Mouse (Mus musculus): Measurements from ENCODE around the gene Cdc45. TPM values are rescaled to one million over a fixed set of nuclear protein-coding genes. Genes with fewer than 3 reads are reported as not detected.
"Not testable (repeated sequence)": the region's sequence is repeated elsewhere in the genome, so short reads cannot be mapped to it uniquely, and the experiment has no call there.

Cdc45 gene
- total RNA-seq (2017): 63.1 and 65.1 TPM in 2 replicates

DNA sequence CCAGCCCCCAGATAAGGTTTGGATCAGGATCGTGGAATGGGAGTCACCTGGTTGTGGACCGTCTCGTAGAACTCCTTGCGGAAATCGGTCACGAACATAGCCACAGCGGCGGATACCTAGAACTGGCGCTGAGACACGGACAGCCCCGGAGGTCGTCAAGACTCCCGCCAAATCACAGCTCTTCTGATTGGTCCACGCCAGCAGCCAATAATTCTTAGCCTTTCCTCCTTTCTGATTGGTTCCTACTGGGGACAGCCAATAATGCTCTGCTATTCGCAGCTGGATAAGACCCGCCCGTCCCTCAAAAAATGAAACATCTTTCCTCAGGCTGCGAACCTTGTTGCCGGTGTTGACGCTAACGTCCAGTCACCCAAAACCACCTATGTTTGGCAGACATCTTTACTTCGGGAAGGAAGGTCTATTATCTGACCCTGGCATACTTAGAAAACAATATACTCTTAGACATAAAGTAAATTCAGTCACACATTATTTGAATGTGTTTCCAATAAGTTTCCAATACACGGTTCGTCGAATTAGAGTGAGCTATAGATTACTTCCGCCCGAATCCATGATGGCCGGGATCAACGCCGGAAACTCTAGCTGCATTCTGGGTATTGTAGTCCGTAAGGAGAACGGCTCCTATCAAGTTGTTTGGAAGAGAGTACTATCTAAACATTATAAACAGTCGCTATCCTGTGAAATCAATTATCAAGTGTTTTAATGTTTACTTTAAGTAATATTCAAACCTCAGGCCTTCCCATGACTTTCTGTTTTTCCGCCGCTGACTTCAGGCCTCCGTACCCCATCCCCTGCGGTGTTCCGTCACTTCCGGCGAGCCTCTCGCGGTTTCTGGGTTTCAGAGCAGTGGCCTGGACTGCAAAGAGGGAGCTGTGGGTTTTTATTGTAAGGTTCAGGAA, at the start of gene Cdc45, which contains the start of gene Ufd1:
Gene Cdc45 (minus strand): TSS at position 520 of the 917 bp plus-strand sequence.
Gene Ufd1 (plus strand): TSS at position 312 of the 917 bp plus-strand sequence.
- peak; percentile 82 for ATAC-seq (replicated peaks; ENCODE audit: low read depth, poor library complexity, severe bottlenecking)

DNA sequence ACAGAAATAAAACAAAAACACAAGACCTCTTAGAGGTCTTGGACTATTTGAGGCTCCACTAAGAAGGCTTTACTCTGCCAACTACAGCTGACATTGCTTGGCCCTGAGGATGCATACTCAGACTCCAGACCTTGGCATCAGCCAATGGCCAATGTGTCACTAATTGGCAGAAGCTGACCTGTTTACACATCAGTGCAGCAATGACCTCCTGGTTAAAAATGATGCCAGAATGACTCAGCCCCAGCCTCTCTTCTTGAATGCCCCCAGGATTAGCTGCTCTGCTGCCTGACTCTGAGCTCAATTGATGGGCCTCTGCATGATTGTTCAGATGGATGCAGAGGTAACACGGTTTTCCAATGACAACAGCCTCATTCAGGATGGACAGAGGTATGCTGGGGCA, 48.4 kb upstream of the Cdc45 start:
- no peak for ATAC-seq (replicated peaks; ENCODE audit: low read depth, poor library complexity, severe bottlenecking)

DNA sequence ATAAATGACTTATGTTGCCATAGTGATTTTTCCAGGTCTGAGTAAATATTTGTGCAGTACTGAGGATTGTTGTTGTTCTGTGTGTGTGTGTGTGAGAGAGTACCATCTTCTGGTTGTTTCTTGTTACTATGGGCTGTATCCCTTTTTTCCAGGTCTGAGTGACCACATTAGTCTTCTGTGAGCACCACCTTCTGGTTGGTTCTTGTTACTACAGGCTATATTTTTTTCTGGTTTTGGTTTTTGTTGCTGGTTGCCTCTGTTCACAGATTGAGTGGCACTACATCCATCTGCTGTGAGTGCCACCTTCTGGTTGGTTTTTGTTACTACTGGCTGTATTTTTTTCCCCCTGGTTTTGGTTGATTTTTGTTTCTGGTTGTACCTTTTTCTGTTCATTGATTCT, 46.8 kb upstream of the Cdc45 start:
- peak; percentile 83 for ATAC-seq (replicated peaks; ENCODE audit: low read depth, poor library complexity, severe bottlenecking)

DNA sequence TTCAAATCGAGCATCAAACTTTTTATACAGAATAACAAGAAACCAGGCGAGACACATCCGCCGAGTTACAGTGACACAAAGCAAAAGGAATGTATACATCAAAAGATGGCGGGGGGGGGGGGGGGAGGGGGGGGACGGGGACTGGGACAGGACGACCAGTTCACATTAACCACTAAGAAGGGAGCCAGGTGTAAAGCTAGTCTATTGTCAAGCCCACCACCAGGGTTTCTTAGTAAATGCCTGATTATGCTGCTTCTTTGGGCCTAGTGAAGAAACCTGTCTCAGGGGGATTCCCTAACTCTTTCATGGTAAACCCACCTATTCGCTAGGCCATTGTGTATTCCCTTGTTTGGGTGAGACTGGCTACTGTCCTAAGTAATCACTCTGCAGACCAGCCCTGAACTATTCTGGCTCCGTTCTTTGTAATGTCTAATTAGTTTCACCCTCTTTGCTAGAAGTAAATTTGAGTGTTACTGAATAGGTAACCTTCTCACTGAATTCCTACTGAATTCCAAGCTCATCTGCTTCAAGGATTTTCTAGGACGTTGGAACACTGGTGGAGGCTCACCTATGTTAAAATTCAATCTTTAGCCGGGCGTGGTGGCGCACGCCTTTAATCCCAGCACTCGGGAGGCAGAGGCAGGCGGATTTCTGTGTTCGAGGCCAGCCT, 37.9 kb upstream of the Cdc45 start:
- ATAC-seq (replicated peaks; ENCODE audit: low read depth, poor library complexity, severe bottlenecking): not testable (repeated sequence)

- ATAC-seq (replicated peaks; ENCODE audit: low read depth, poor library complexity, severe bottlenecking): no peak
Measured at GRCm38 (mm10) chr16:18846301-18846820, 34.6 kb upstream of the Cdc45 start.

DNA sequence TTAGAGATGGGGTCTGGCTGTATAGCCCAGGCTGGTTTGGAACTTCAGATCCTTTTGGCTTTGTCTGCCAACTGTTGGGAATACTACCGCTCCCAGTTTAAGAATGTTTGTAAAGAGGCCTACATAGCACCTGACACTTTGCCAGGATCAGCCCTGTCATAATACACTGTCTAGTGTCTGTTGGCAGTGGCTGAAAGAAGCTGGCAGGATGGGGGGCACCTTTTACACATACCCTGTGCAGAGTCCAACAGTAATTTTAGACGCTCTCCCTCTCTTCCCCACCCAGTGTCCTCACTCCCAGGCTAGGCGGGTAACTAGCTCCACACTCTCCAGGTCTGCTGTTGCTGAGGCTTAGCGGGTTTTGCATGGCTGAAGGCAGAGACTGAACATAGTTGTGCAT, 26.6 kb upstream of the Cdc45 start:
- ATAC-seq (replicated peaks; ENCODE audit: low read depth, poor library complexity, severe bottlenecking): no peak

DNA sequence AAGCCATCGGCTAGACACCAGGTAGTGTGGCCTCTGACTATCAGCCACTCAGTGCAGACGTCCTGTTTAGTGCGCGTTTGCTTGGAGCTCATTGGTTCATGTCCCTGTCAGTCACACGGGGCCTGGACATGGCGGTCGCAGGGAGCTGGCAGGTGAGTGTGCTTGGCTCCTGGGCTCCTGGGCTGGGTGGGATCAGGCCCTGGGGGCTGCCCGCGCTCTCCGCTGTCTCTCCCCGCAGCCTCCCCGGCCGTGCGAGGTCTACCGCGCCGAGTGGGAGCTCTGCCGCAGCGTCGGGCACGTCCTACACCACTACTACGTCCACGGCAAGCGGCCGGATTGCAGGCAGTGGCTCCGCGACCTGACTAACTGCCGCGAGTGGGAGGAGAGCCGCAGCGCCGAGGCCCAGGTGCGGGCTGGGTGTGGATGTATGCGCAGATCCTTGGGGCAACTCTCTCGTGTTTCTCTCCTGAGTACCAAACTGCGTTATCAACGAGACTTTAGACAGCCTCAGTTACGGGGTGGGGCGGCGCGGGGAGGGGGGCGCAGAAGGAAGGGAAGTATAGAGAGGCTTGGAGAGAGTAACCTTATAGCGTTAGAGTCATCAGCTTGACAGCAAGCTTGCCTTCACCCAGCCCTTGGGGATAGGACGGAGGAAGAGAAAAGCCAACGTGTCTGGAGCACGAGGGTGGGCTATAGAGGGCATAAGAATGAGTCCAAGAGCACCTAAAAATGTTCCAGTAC, 24.9 kb upstream of the Cdc45 start, which contains the start of the genes 2510002D24Rik and Gm28539:
Gene 2510002D24Rik (plus strand): TSS at position 111 of the 741 bp plus-strand sequence.
Gene Gm28539 (plus strand): TSS at position 117 of the 741 bp plus-strand sequence.
- ATAC-seq (replicated peaks; ENCODE audit: low read depth, poor library complexity, severe bottlenecking): peak; percentile 97

GRCm38 (mm10) chr16:18836073-18836467, 24.3 kb upstream of the Cdc45 start:
- ATAC-seq (replicated peaks; ENCODE audit: low read depth, poor library complexity, severe bottlenecking): no peak

GRCm38 (mm10) chr16:18833486-18833885, 21.7 kb upstream of the Cdc45 start:
- ATAC-seq (replicated peaks; ENCODE audit: low read depth, poor library complexity, severe bottlenecking): no peak

DNA sequence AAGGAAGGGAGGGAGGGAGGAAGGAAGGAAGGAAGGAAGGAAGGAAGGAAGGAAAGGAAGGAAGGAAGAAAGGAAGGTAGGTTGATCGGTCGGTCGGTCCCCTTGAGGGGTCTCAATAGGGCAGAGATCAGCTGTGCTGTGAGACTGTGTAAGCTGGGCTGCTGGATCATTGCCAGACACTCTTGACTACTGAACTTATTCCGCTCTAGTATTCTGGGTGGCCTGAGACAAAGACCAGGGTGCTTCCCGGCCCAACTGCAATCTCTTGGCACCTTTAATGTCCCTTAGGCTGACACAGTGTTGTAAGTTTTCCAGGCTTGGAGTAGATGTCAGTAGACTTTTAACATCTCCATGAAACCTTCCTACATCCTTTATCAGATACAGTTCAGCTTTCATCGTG, 17.3 kb upstream of the Cdc45 start:
- ATAC-seq (replicated peaks; ENCODE audit: low read depth, poor library complexity, severe bottlenecking): no peak

DNA sequence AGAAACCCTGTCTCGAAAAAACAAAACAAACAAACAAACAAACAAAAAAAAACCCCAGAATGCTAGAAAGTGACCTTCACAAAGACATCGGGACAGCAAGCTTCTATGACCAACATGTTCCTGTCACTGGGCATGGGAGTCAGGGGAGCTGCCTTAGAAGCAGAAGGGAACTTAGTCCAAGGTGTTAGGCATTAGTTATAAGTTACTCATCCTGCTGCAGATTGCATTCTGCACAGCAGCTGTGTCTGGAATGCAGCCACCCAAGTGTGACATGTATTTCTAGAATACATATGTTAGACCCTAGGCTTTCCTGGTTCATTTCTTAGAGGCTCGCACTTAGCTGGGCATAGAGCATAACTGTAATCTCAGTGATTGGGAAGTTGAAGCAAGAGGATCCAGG, 16.8 kb upstream of the Cdc45 start:
- no peak for ATAC-seq (replicated peaks; ENCODE audit: low read depth, poor library complexity, severe bottlenecking)

DNA sequence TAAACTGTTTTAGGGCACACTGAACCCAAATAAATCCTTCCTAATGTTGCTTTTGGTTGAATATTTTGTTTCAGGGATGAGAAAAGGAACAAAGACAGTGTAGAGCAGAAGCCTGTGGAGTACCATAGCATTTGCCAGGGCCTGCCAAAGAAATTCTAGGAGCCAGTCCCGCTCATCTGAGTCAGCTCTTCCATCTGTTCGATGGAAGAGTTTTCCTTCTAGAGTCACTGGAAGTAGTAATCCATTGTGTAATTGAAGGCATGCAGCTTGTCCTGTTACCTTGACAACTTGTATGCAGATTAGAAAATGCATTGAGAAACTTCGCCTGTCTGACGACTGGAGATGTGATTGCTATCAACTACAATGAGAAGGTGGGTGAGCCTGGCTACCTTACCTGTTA, 11.1 kb upstream of the Cdc45 start:
- no peak for ATAC-seq (replicated peaks; ENCODE audit: low read depth, poor library complexity, severe bottlenecking)

DNA sequence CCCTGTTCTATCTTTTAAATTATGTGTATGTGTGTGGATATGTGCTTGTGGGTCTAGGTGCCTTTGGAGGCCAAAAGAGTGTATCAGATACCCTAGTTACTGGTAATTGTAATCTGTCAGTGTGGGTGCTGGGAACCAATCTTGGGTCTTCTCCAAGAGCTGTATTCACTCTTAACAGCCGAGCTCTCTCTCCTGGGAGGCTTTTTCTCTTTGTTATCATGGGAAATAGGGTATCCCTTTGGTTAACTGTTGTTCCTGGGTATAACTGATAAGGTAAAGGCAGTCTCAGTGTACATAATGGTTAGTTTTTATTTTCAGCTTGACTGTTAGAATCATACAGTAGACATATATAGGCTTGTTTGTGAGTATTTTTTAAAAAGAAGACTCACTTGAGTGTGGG, 10.6 kb upstream of the Cdc45 start:
- peak; percentile 59; the same call in 1 of the 2 replicates for ATAC-seq (replicated peaks; ENCODE audit: low read depth, poor library complexity, severe bottlenecking)

- no peak for ATAC-seq (replicated peaks; ENCODE audit: low read depth, poor library complexity, severe bottlenecking)
Measured at GRCm38 (mm10) chr16:18812385-18812910, 661 bp upstream of the Cdc45 start.

DNA sequence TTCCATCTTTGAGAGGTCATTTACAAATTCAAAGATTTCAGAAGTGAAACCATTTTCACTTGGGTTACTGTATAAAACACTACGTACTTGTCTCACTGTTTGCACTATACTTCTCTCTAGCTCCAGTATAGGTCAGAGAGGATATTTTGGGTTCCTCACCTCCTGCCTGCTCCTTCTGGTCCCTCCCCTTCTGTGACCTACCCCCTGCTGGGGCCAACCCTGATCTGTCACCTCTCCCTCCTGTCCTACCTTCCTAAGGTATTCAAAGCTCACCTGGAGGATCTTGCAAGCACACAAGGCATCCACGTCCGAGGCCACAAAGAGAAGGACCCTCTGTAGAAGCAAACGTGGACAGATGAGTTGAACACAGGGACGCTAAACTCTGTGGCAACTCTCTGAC, 755 bp downstream of the Cdc45 start:
- peak; percentile 13; the same call in 1 of the 2 replicates for ATAC-seq (replicated peaks; ENCODE audit: low read depth, poor library complexity, severe bottlenecking)

DNA sequence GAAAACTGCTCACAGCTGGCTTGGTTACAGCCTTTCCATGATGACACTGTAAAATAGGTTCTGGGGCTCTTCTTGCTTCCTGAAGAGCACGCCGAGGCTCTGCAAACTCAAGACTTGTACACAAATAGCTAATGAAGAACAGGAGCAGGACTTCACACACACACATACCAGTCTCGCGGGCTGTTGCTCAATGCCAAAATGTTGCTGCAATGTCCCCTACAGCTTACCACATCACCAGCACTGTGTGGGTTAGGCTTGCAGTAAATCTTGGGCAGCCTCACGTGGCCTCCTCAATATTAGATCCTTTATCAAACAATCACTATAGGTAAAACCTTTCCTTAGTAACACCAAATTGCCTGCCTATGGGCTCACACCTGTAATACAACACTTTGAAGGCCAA, 2.8 kb downstream of the Cdc45 start:
- ATAC-seq (replicated peaks; ENCODE audit: low read depth, poor library complexity, severe bottlenecking): no peak

DNA sequence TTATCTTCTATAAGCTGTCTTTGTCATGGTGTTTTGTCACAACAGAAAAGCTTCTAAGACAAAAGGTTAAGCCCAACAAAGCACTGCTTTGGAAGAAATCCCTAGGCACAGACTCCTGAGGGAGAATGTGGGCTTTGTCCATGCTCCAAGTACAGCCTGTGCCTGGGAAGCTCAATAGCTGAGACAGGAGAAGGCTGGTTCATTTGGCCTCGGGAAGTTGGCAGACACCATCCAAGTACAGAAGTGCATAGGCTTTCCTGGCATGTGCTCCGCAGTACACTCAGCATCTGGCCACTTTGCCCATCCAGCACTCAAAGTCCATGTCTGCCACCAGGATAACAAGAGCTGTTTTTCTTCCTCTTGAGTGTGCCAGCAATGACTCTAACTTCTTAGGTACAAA, 6.0 kb downstream of the Cdc45 start:
- ATAC-seq (replicated peaks; ENCODE audit: low read depth, poor library complexity, severe bottlenecking): no peak

- 0 out of 2 replicates have a peak, but pooled peaks have one; percentile 42 for ATAC-seq (replicated peaks; ENCODE audit: low read depth, poor library complexity, severe bottlenecking)
Measured at GRCm38 (mm10) chr16:18798841-18799240, 12.9 kb downstream of the Cdc45 start.

GRCm38 (mm10) chr16:18798151-18798550, 13.6 kb downstream of the Cdc45 start:
- no peak for ATAC-seq (replicated peaks; ENCODE audit: low read depth, poor library complexity, severe bottlenecking)

DNA sequence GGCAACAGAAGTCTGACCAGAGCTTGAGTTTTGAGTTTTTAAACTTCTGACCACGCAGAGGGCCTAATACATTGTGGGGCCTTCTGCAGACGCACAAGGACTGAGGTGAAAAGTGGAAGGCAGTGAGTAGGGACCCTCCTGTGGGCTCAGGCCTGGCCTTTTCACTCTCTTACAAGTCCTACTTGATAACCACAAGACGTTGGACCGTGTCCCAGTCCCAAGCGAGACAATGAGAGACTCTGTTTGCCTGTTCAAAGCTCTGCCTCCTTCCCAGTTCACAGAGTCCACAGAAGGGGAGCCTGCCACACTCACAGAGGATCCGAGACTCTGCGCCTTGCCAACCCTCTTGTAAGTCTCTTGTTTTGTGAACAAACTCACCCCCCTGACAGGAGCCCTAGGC, 15.1 kb downstream of the Cdc45 start:
- no peak for ATAC-seq (replicated peaks; ENCODE audit: low read depth, poor library complexity, severe bottlenecking)

All from common myeloid progenitor, adult 5-6 weeks (primary cell).